21 mouse cellular contexts compared by ENCODE assay signal in the genomic region with DNA sequence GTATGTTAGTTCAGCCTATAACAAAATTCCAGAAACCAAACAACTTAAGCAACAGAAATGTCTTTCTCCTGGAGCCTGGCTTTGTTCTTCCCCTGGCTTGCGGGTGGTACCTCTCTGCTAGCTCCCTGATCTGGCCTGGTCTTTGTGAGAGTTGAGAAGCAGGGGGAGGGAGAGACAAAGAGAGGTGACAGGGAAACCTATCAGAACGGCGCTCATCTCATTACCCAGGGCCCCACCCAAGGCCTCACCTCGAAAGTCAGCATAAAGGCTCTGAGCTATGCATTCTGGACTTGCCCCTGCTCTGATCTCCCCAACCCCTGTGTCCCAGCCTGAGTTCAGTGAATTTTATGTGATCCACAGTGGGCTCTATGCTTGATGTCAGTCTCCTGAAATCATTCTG. TPM values are rescaled to one million over a fixed set of nuclear protein-coding genes. Genes with fewer than 3 reads are reported as not detected.
"Had no signal": no experiment of that assay in that cellular context is flagged by ENCODE, and none has a peak within 500 bp of the region (broad histone marks: within the 10 kb centered on the region; RNA-seq: fewer than 3 reads in every experiment).

No protein-coding gene starts in this region.

- H3K9me3 ChIP-seq: liver, embryonic 15.5 days; lung, embryonic 15.5 days; neural tube, embryonic 13.5 days; neural tube, embryonic 15.5 days had no signal

- H3K27ac ChIP-seq: liver, embryonic 15.5 days; lung, embryonic 15.5 days; macrophage; neural tube, embryonic 13.5 days; neural tube, embryonic 15.5 days had no signal

- H3K4me2 ChIP-seq: liver, embryonic 15.5 days; lung, embryonic 15.5 days; neural tube, embryonic 13.5 days; neural tube, embryonic 15.5 days had no signal

- DNase-seq: liver, postnatal 0 days; lung, adult 2 months; lung, postnatal 14 days; lung, postnatal 36 days; midbrain, embryonic 14.5 days; retina, postnatal 1 day; right cerebral cortex, adult 18-20 months; right cerebral cortex, postnatal 25 days; thymus, adult 18-20 months; thymus, postnatal 14 days; thymus, postnatal 36 days had no signal

- H3K36me3 ChIP-seq: liver, embryonic 15.5 days; lung, embryonic 15.5 days; midbrain, embryonic 10.5 days; neural tube, embryonic 13.5 days; neural tube, embryonic 15.5 days had no signal

- H3K27me3 ChIP-seq: liver, embryonic 15.5 days; lung, embryonic 15.5 days had no signal

- H3K9ac ChIP-seq: liver, embryonic 15.5 days; liver, postnatal 0 days; lung, embryonic 15.5 days; neural tube, embryonic 13.5 days; neural tube, embryonic 15.5 days had no signal

- H3K4me1 ChIP-seq: liver, embryonic 15.5 days; lung, embryonic 15.5 days; neural tube, embryonic 13.5 days; neural tube, embryonic 15.5 days had no signal

- H3K4me3 ChIP-seq: liver, embryonic 15.5 days; lung, embryonic 15.5 days; midbrain, embryonic 10.5 days; myocyte; neural tube, embryonic 13.5 days; neural tube, embryonic 15.5 days had no signal

- ATAC-seq: liver, postnatal 0 days; lung, postnatal 0 days; midbrain, embryonic 16.5 days had no signal

RNA-seq across cellular contexts. Expression of gene Gal, which starts 20.3 kb away (rescaled TPM):
- total RNA-seq: megakaryocyte-erythroid progenitor cell, adult 5-6 weeks had no signal
- polyA plus RNA-seq: liver, postnatal 0 days; macrophage; myocyte had no signal

RNA-seq across cellular contexts. Expression of gene Tesmin, which starts 46.0 kb away (rescaled TPM):
- polyA plus RNA-seq: neural tube, embryonic 13.5 days had no signal
